Mouse (Mus musculus): ENCODE results near the gene Igsf21. TPM values are rescaled to one million over a fixed set of nuclear protein-coding genes. Genes with fewer than 3 reads are reported as not detected.
A peak's percentile ranks its signal among the peaks of the same experiment; 100 is the strongest.

Gene Igsf21
- polyA plus RNA-seq, 1 experiment: not detected

DNA sequence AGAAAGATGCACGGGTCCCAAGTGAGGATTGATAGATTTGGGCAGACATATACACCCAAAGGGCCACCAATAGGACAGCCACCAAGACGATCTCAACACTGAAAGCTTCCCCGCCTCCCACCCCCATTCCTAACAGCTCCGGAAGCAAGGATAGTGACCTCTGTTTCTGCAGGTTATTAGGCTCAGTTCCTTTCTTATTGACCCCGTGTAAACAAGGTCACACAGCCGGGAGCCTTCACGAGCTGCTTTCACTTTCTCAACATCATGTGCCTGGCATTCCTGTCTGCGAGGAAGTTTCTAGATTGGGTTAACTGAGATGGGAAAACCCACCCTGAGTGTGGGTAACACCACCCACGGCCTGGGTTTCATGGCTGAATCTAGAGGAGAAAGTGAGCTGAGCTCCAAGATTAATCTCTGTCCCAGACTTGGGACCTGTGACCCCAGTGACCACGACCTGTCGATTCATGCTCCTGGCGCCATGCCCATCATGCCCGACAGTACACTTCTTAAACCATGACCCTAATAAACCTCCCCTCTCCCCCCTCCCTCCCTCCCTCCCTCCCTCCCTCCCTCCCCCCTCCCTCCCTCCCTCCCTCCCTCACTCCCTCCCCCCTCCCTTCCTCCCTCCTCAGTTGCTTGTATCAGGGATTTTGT, 72.7 kb downstream of the Igsf21 start:
- Histone ChIP-seq H3K36me3 (ENCODE audit: control insufficient read depth, insufficient read depth) (no peaks in the 10 kb centered on the region), H3K4me2 (ENCODE audit: low read depth) (peak overlapping the region; percentile 42), H3K4me3 (no peak overlapping the region), H3K27me3 (ENCODE audit: control insufficient read depth, insufficient read depth, insufficient read length) (no peaks in the 10 kb centered on the region), H3ac (ENCODE audit: control insufficient read depth, insufficient read length) (no peak overlapping the region), H3K79me2 (ENCODE audit: control insufficient read depth, insufficient read depth) (no peaks in the 10 kb centered on the region)
- TF ChIP-seq TCF3 (IDR thresholded peaks at IDR 0.05; ENCODE audit: insufficient read length, low read depth) (no peak), MYOD1 (IDR thresholded peaks at IDR 0.05; ENCODE audit: control insufficient read depth in 1 of 3, insufficient read length in 2 of 3, low read depth in 2 of 3) (no peak), USF1 (IDR thresholded peaks at IDR 0.05; ENCODE audit: low read depth) (no peak), SRF (IDR thresholded peaks at IDR 0.05; ENCODE audit: control insufficient read depth, insufficient read length, low read depth) (no peak), TCF12 (IDR thresholded peaks at IDR 0.05; ENCODE audit: insufficient read depth, poor library complexity, severe bottlenecking) (no peak), POLR2AphosphoS2 (IDR thresholded peaks at IDR 0.05; ENCODE audit: insufficient read length, low read depth) (no peak), E2F4 (IDR thresholded peaks at IDR 0.05; ENCODE audit: insufficient read depth) (no peak), REST (IDR thresholded peaks at IDR 0.05; ENCODE audit: insufficient read depth, insufficient read length) (no peak), POLR2A (IDR thresholded peaks at IDR 0.05; ENCODE audit: insufficient read length, low read depth) (no peak), CEBPB (IDR thresholded peaks at IDR 0.05; ENCODE audit: insufficient read depth, poor library complexity, severe bottlenecking) (no peak), MYOG (IDR thresholded peaks at IDR 0.05; ENCODE audit: control insufficient read depth in 1 of 3, insufficient read depth in 1 of 3, insufficient read length in 2 of 3, low read depth in 2 of 3) (no peak), MAX (IDR thresholded peaks at IDR 0.05; ENCODE audit: low read depth) (no peak)

DNA sequence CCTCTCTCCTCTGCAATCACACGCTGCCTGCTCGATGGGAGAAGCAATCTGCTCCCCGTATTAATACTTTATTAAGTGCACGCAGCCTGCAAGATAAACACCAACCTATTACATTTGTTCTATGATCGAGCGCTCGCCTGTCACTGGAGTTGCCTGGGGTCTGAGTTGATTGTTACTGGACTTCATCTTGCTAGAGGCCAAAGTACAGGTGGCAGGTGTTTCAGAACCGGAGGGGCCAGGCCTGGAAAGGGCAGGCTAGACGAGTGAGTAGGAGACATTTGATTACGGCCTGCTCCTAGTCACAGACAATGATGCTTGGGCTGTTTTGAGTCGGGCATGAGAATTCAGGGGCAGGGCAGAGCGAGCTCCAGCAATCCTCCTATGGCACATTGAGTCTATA, 73.5 kb downstream of the Igsf21 start:
- TF ChIP-seq POLR2AphosphoS2 (IDR thresholded peaks at IDR 0.05; ENCODE audit: insufficient read length, low read depth) (no peak), REST (IDR thresholded peaks at IDR 0.05; ENCODE audit: insufficient read depth, insufficient read length) (no peak), MYOD1 (IDR thresholded peaks at IDR 0.05; ENCODE audit: control insufficient read depth in 1 of 3, insufficient read length in 2 of 3, low read depth in 2 of 3) (no peak), SRF (IDR thresholded peaks at IDR 0.05; ENCODE audit: control insufficient read depth, insufficient read length, low read depth) (no peak), MAX (IDR thresholded peaks at IDR 0.05; ENCODE audit: low read depth) (no peak), POLR2A (IDR thresholded peaks at IDR 0.05; ENCODE audit: insufficient read length, low read depth) (no peak), CEBPB (IDR thresholded peaks at IDR 0.05; ENCODE audit: insufficient read depth, poor library complexity, severe bottlenecking) (no peak), E2F4 (IDR thresholded peaks at IDR 0.05; ENCODE audit: insufficient read depth) (no peak), TCF12 (IDR thresholded peaks at IDR 0.05; ENCODE audit: insufficient read depth, poor library complexity, severe bottlenecking) (no peak), USF1 (IDR thresholded peaks at IDR 0.05; ENCODE audit: low read depth) (no peak), TCF3 (IDR thresholded peaks at IDR 0.05; ENCODE audit: insufficient read length, low read depth) (no peak), MYOG (IDR thresholded peaks at IDR 0.05; ENCODE audit: control insufficient read depth in 1 of 3, insufficient read depth in 1 of 3, insufficient read length in 2 of 3, low read depth in 2 of 3) (no peak)
- Histone ChIP-seq H3ac (ENCODE audit: control insufficient read depth, insufficient read length) (no peak overlapping the region), H3K4me3 (no peak overlapping the region), H3K79me2 (ENCODE audit: control insufficient read depth, insufficient read depth) (no peaks in the 10 kb centered on the region), H3K36me3 (ENCODE audit: control insufficient read depth, insufficient read depth) (no peaks in the 10 kb centered on the region), H3K4me2 (ENCODE audit: low read depth) (no peak overlapping the region), H3K27me3 (ENCODE audit: control insufficient read depth, insufficient read depth, insufficient read length) (no peaks in the 10 kb centered on the region)

DNA sequence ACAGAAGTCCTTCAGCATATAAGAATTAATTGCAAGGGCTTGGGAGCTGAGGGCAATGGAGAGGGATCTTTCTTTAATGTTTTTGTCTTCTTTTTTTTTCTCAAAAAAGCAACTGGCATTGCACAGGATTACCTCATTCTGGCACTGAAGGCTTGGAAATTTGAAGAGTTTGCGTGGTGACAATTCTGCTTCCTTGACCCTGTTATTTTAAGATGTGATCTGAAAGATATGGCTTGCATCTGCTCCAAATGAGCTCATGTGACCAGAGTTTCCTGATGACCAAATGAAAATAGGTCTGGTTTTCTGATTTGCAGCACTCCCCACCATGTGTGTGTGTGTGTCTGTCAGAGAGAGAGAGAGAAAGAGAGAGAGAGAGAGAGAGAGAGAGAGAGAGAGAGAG, 74.7 kb downstream of the Igsf21 start:
- no peak overlapping the region for H3ac ChIP-seq (ENCODE audit: control insufficient read depth, insufficient read length)
- H3K27me3 ChIP-seq (ENCODE audit: control insufficient read depth, insufficient read depth, insufficient read length): no peaks in the 10 kb centered on the region
- no peak overlapping the region for H3K4me2 ChIP-seq (ENCODE audit: low read depth)
- TF ChIP-seq POLR2AphosphoS2 (IDR thresholded peaks at IDR 0.05; ENCODE audit: insufficient read length, low read depth): no peak
- peak; percentile 48; the same call in 1 of the 2 replicates for TF ChIP-seq CEBPB (IDR thresholded peaks at IDR 0.05; ENCODE audit: insufficient read depth, poor library complexity, severe bottlenecking)
- H3K4me3 ChIP-seq: no peak overlapping the region
- no peaks in the 10 kb centered on the region for H3K79me2 ChIP-seq (ENCODE audit: control insufficient read depth, insufficient read depth)
- H3K36me3 ChIP-seq (ENCODE audit: control insufficient read depth, insufficient read depth): no peaks in the 10 kb centered on the region

DNA sequence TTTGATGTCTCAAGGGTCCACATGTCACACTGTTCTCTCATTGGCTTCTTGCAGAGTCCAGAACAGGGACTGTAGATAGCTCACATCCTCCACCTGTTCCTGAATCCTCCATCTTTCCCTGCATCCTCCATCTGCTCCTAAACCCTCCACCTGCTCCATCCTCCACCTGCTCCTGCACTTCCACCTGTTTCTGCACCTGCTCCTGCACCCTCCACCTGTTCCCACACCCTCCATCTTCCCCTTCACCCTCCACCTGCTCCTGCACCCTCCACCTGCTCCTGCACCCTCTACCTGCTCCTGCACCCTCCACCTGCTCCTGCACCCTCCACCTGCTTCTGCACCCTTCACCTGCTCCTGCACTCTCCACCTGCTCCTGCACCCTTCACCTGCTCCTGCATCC, 75.4 kb downstream of the Igsf21 start:
- Histone ChIP-seq H3K79me2 (ENCODE audit: control insufficient read depth, insufficient read depth) (no peaks in the 10 kb centered on the region), H3K4me2 (ENCODE audit: low read depth) (no peak overlapping the region), H3K36me3 (ENCODE audit: control insufficient read depth, insufficient read depth) (no peaks in the 10 kb centered on the region), H3K27me3 (ENCODE audit: control insufficient read depth, insufficient read depth, insufficient read length) (no peaks in the 10 kb centered on the region), H3ac (ENCODE audit: control insufficient read depth, insufficient read length) (no peak overlapping the region), H3K4me3 (no peak overlapping the region)
- TF ChIP-seq POLR2A (IDR thresholded peaks at IDR 0.05; ENCODE audit: insufficient read length, low read depth) (no peak), USF1 (IDR thresholded peaks at IDR 0.05; ENCODE audit: low read depth) (no peak), TCF3 (IDR thresholded peaks at IDR 0.05; ENCODE audit: insufficient read length, low read depth) (no peak), E2F4 (IDR thresholded peaks at IDR 0.05; ENCODE audit: insufficient read depth) (no peak), MYOG (IDR thresholded peaks at IDR 0.05; ENCODE audit: control insufficient read depth in 1 of 3, insufficient read depth in 1 of 3, insufficient read length in 2 of 3, low read depth in 2 of 3) (no peak)

DNA sequence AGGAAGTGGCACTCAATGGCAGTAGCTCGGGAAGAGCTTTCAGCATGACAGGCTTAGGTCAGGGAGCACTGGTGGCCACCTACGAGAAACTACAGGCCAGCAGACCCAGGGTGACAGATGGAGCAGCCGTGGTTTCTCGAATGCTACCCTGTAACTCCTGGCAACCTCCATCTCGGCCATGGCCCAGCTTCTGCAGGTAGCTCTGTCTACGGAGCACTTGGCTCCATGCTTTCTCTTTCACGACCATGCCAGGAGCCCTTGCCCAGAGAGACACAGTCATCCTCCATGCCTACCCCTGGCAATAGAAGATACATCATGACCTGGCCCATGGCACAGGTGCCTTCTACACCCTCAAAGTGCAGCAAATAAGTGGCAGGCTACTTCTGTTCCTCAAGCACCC, 80.7 kb downstream of the Igsf21 start:
- no peak overlapping the region for H3K4me2 ChIP-seq (ENCODE audit: low read depth)
- H3ac ChIP-seq (ENCODE audit: control insufficient read depth, insufficient read length): no peak overlapping the region
- no peaks in the 10 kb centered on the region for H3K79me2 ChIP-seq (ENCODE audit: control insufficient read depth, insufficient read depth)
- TF ChIP-seq TCF12 (IDR thresholded peaks at IDR 0.05; ENCODE audit: insufficient read depth, poor library complexity, severe bottlenecking): no peak
- TF ChIP-seq POLR2AphosphoS2 (IDR thresholded peaks at IDR 0.05; ENCODE audit: insufficient read length, low read depth): no peak
- no peak for TF ChIP-seq MYOD1 (IDR thresholded peaks at IDR 0.05; ENCODE audit: control insufficient read depth in 1 of 3, insufficient read length in 2 of 3, low read depth in 2 of 3)
- TF ChIP-seq CEBPB (IDR thresholded peaks at IDR 0.05; ENCODE audit: insufficient read depth, poor library complexity, severe bottlenecking): no peak
- no peak for TF ChIP-seq SRF (IDR thresholded peaks at IDR 0.05; ENCODE audit: control insufficient read depth, insufficient read length, low read depth)
- no peak for TF ChIP-seq E2F4 (IDR thresholded peaks at IDR 0.05; ENCODE audit: insufficient read depth)
- TF ChIP-seq MAX (IDR thresholded peaks at IDR 0.05; ENCODE audit: low read depth): no peak
- no peak for TF ChIP-seq POLR2A (IDR thresholded peaks at IDR 0.05; ENCODE audit: insufficient read length, low read depth)
- no peak for TF ChIP-seq TCF3 (IDR thresholded peaks at IDR 0.05; ENCODE audit: insufficient read length, low read depth)
- no peak for TF ChIP-seq USF1 (IDR thresholded peaks at IDR 0.05; ENCODE audit: low read depth)
- no peak for TF ChIP-seq MYOG (IDR thresholded peaks at IDR 0.05; ENCODE audit: control insufficient read depth in 1 of 3, insufficient read depth in 1 of 3, insufficient read length in 2 of 3, low read depth in 2 of 3)
- TF ChIP-seq REST (IDR thresholded peaks at IDR 0.05; ENCODE audit: insufficient read depth, insufficient read length): no peak
- no peaks in the 10 kb centered on the region for H3K36me3 ChIP-seq (ENCODE audit: control insufficient read depth, insufficient read depth)
- H3K27me3 ChIP-seq (ENCODE audit: control insufficient read depth, insufficient read depth, insufficient read length): no peaks in the 10 kb centered on the region
- H3K4me3 ChIP-seq: no peak overlapping the region

All from myocyte (in vitro differentiated cells).